Mouse (Mus musculus) skeletal muscle tissue, adult 2 months (tissue): ENCODE data around the gene 4921511M17Rik.
"Not testable (repeated sequence)": the region's sequence is repeated elsewhere in the genome, so short reads cannot be mapped to it uniquely, and the experiment has no call there.

Experiments used
- DNase-seq: peaks from one replicate; pipeline ENCODE4 v3.0.0-alpha.2; 2012; ENCODE audit warnings: low read depth, low spot score

The 4921511M17Rik gene

DNA sequence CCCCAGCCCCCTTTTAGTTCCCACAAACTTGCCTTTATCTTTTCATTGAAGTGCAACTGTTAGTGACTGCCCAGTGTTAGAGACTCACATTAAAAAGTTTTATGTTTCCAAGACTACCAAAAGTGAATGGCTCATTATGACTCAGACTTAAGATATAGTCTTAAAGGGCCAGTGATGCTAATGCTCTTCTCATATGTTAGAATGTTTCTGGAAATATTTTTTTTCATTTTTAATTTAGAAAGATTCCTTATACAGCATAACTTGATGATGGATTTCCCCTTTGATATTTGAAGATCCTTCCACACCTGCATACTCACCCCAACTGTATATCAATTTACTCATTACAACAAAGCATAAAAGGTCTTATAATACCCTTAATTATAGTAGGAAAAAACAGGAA, at the start of gene 4921511M17Rik:
TSS of gene 4921511M17Rik (minus strand) at position 101 of the 400 bp plus-strand sequence.
- not testable (repeated sequence) for DNase-seq

DNA sequence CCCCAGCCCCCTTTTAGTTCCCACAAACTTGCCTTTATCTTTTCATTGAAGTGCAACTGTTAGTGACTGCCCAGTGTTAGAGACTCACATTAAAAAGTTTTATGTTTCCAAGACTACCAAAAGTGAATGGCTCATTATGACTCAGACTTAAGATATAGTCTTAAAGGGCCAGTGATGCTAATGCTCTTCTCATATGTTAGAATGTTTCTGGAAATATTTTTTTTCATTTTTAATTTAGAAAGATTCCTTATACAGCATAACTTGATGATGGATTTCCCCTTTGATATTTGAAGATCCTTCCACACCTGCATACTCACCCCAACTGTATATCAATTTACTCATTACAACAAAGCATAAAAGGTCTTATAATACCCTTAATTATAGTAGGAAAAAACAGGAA, 21.3 kb upstream of the 4921511M17Rik start, which contains the start of gene Gm10057:
TSS of gene Gm10057 (minus strand) at position 101 of the 400 bp plus-strand sequence.
- not testable (repeated sequence) for DNase-seq

DNA sequence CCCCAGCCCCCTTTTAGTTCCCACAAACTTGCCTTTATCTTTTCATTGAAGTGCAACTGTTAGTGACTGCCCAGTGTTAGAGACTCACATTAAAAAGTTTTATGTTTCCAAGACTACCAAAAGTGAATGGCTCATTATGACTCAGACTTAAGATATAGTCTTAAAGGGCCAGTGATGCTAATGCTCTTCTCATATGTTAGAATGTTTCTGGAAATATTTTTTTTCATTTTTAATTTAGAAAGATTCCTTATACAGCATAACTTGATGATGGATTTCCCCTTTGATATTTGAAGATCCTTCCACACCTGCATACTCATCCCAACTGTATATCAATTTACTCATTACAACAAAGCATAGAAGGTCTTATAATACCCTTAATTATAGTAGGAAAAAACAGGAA, 21.1 kb downstream of the 4921511M17Rik start, which contains the start of gene Samt1:
TSS of gene Samt1 (minus strand) at position 101 of the 400 bp plus-strand sequence.
- not testable (repeated sequence) for DNase-seq

DNA sequence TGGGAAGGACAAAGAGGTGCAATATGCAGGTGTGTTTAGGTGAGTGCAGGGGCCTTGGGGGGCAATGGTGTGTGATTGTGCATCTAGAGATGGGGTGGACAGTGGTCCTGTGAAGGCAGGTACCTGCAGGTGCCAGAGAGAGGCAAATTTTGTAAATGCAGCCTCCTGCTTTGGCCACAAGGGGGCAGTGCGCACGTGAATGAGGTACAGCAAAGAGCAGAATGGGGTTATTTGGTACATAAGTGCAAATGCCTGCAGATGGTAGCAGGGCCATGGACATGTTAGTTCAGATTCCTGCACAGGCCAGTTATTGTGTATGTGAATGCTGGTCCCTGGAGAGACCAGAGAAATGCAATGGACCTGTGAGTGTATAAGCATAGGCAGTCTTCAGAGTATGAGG, 56.7 kb downstream of the 4921511M17Rik start:
- DNase-seq = not testable (repeated sequence)

DNA sequence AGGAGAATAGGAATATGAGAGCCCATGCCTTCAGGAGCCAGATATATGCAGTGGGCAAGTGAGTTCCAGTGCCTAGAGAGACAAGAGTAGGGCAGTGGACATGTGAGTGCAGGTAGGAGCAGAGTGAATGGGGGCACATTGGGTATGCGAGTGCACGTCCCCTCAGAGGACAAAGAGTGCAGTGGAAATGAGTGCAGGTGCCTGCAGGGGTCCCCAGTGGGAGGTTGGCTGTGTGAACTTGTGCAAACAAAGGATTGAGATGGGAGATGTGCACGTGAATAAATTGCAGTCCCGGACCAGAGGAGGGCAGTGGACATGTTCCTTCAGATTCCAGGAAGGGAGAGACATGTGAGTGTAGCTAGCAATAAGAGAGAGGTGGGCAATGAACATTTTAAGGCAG, 57.2 kb downstream of the 4921511M17Rik start:
- DNase-seq = not testable (repeated sequence)

DNA sequence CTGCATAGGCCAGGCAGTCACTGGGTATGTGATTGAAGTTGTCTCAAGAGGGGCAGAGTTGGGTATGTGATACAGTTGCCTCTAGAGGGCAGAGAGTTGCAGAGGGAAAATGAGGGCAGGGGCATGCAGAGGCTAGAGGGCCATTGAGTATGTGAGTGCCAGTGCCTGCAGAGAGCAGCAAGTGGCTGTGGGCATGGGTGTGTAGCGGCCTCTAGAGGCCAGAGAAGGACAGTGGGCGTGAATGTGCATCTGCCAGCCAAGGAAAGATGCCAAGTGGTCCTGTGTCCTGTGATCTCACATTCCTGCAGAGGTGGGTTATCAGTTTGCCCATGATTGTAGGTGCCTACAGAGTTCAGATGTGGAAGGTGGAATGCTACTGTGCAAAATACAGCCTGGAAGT, 59.2 kb downstream of the 4921511M17Rik start:
- no peak for DNase-seq
